Mouse (Mus musculus): Measurements from ENCODE around the gene Adh6a. TPM values are rescaled to one million over a fixed set of nuclear protein-coding genes. Genes with fewer than 3 reads are reported as not detected.

The Adh6a gene
- total and polyA plus RNA-seq, 3 experiments: not detected

DNA sequence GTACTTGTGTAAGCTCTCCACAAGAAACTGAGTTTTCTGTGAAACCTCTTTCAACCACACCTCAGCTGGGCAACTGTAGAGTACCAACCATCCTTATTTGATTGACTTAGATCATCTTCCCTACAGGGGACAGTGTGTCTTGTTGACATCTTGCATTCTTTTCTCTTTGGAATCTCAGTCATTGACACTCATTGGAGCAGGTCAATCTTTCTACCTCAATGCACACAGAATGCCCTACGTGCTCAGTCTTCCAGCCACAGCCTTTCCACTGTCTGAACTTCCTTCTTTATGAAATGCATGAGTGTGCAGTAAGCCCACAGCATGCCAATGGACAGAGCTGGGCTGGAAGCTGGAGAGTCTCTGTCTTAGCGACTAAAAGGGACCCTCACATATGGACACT lies 22.4 kb upstream of the Adh6a start:
- dilution Hi-C loops (cut with MboI; ENCODE audit: extremely low pct_ligation_motif_present, extremely low pct_unique_long_range_greater_than_20kb, low sequenced_read_pairs) (no loop called here), in situ Hi-C loops (cut with MboI; ENCODE audit: low pct_ligation_motif_present, low pct_unique_long_range_greater_than_20kb, low sequenced_read_pairs) (no loop called here)
- Histone ChIP-seq H3K9ac (ENCODE audit: insufficient read depth, low read depth) (no peak overlapping the region), H3K4me3 (replicated peaks in 1 of 3; ENCODE audit: low read depth in 2 of 3, low read length in 2 of 3, poor library complexity in 1 of 3) (no peak overlapping the region), H3K27ac (ENCODE audit: insufficient read depth, low read depth) (no peak overlapping the region), H3K79me2 (replicated peaks; ENCODE audit: control insufficient read depth, extremely low read depth, insufficient read depth, poor library complexity, severe bottlenecking) (no peaks in the 10 kb centered on the region), H3K4me2 (ENCODE audit: insufficient read depth, low read depth, poor library complexity, severe bottlenecking) (no peak overlapping the region), H3K4me1 (ENCODE audit: control insufficient read depth in 1 of 2, insufficient read depth in 2 of 2) (no peaks in the 10 kb centered on the region), H3K27me3 (replicated peaks) (no peaks in the 10 kb centered on the region), H3K9me3 (replicated peaks; ENCODE audit: low read length) (no peaks in the 10 kb centered on the region), H3K36me3 (replicated peaks in 1 of 2; ENCODE audit: control insufficient read depth in 1 of 2, insufficient read depth in 1 of 2, low read length in 1 of 2) (no peaks in the 10 kb centered on the region)
- no peak for TF ChIP-seq JUN (IDR thresholded peaks at IDR 0.05; ENCODE audit: insufficient read depth, low read depth, low read length)
- TF ChIP-seq ELF1 (IDR thresholded peaks at IDR 0.05; ENCODE audit: low read depth, low read length): no peak
- TF ChIP-seq ZC3H11A (IDR thresholded peaks at IDR 0.05; ENCODE audit: low read depth, low read length): no peak
- TF ChIP-seq ZNF384 (IDR thresholded peaks at IDR 0.05; ENCODE audit: low read depth, low read length): no peak
- TF ChIP-seq CHD1 (IDR thresholded peaks at IDR 0.05; ENCODE audit: low read depth, low read length): no peak
- no peak for TF ChIP-seq MEF2A (IDR thresholded peaks at IDR 0.05; ENCODE audit: borderline replicate concordance, low read depth, low read length)
- no peak for DNase-seq (ENCODE audit: extremely low read depth)

DNA sequence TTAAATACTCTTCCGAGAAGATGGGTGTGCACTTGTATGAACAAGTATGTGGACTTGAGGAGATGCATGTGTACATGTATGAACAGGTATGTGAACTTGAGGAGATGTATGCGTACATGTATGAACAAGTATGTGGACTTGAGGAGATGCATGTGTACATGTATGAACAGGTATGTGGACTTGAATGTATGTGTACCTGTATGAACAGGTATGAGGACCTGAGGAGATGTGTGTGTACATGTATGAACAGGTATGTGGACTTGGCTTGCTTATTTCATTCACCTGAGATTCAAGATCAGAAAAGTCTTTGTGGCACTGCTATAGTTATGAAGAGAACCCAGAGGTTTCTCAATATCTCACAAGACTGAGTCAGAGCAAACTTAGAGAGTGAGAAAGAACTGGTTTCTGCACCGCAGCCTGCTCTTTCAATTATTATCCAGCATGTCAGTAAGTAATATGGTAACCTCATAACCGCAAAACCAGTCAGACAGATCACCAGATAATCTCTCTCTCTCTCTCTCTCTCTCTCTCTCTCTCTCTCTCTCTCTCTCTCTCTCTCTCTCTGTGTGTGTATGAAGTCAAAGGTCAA lies 21.5 kb upstream of the Adh6a start:
- TF ChIP-seq HCFC1 (IDR thresholded peaks at IDR 0.05; ENCODE audit: low read depth, low read length) (no peak), JUND (conservative IDR thresholded peaks at IDR 0.05; ENCODE audit: low read depth, low read length) (no peak), USF2 (conservative IDR thresholded peaks at IDR 0.05; ENCODE audit: low read depth, low read length) (no peak), PAX5 (IDR thresholded peaks at IDR 0.05; ENCODE audit: low read length) (no peak), ZMIZ1 (IDR thresholded peaks at IDR 0.05; ENCODE audit: low read depth, low read length) (no peak), ZNF384 (IDR thresholded peaks at IDR 0.05; ENCODE audit: low read depth, low read length) (no peak), GABPA (IDR thresholded peaks at IDR 0.05; ENCODE audit: insufficient replicate concordance, low read depth, low read length) (no peak), RAD21 (IDR thresholded peaks at IDR 0.05; ENCODE audit: low read depth, low read length) (no peak), ELF1 (IDR thresholded peaks at IDR 0.05; ENCODE audit: low read depth, low read length) (no peak), E2F4 (IDR thresholded peaks at IDR 0.05; ENCODE audit: insufficient replicate concordance, low read depth, low read length) (no peak), USF1 (IDR thresholded peaks at IDR 0.05; ENCODE audit: low read depth, low read length) (no peak), CTCF (conservative IDR thresholded peaks at IDR 0.05 in 1 of 2, IDR thresholded peaks at IDR 0.05 in 1 of 2; ENCODE audit: low read depth in 2 of 2, low read length in 2 of 2) (no peak), TBP (conservative IDR thresholded peaks at IDR 0.05; ENCODE audit: low read depth, low read length) (no peak), CHD1 (IDR thresholded peaks at IDR 0.05; ENCODE audit: low read depth, low read length) (no peak), CHD2 (IDR thresholded peaks at IDR 0.05; ENCODE audit: low read length) (no peak), MAX (IDR thresholded peaks at IDR 0.05; ENCODE audit: low read length) (no peak), BHLHE40 (IDR thresholded peaks at IDR 0.05; ENCODE audit: low read depth, low read length) (no peak), ETS1 (conservative IDR thresholded peaks at IDR 0.05; ENCODE audit: low read depth, low read length) (no peak)
- H3K4me2 ChIP-seq (ENCODE audit: insufficient read depth, low read depth, poor library complexity, severe bottlenecking): no peak overlapping the region
- no peaks in the 10 kb centered on the region for H3K9me3 ChIP-seq (replicated peaks; ENCODE audit: low read length)
- DNase-seq (ENCODE audit: extremely low read depth): no peak
- no peak overlapping the region for H3K27ac ChIP-seq (ENCODE audit: insufficient read depth, low read depth)
- no peaks in the 10 kb centered on the region for H3K36me3 ChIP-seq (replicated peaks in 1 of 2; ENCODE audit: control insufficient read depth in 1 of 2, insufficient read depth in 1 of 2, low read length in 1 of 2)
- H3K79me2 ChIP-seq (replicated peaks; ENCODE audit: control insufficient read depth, extremely low read depth, insufficient read depth, poor library complexity, severe bottlenecking): no peaks in the 10 kb centered on the region
- no peaks in the 10 kb centered on the region for H3K27me3 ChIP-seq (replicated peaks)
- no peaks in the 10 kb centered on the region for H3K4me1 ChIP-seq (ENCODE audit: control insufficient read depth in 1 of 2, insufficient read depth in 2 of 2)
- no peak overlapping the region for H3K9ac ChIP-seq (ENCODE audit: insufficient read depth, low read depth)
- H3K4me3 ChIP-seq (replicated peaks in 1 of 3; ENCODE audit: low read depth in 2 of 3, low read length in 2 of 3, poor library complexity in 1 of 3): no peak overlapping the region
- dilution Hi-C loops (cut with MboI; ENCODE audit: extremely low pct_ligation_motif_present, extremely low pct_unique_long_range_greater_than_20kb, low sequenced_read_pairs) (no loop called here), in situ Hi-C loops (cut with MboI; ENCODE audit: low pct_ligation_motif_present, low pct_unique_long_range_greater_than_20kb, low sequenced_read_pairs) (no loop called here)
